Mouse (Mus musculus) ES-E14 (cell line): ENCODE data around the gene Tmem214.

ENCODE experiments used
- CHD2 ChIP-seq: IDR thresholded peaks from 2 replicates; pipeline ENCODE4 v1.6.1; 2014; ENCODE audit warnings: mild to moderate bottlenecking, low read depth, low read length, inconsistent platforms
- HCFC1 ChIP-seq: IDR thresholded peaks from 2 replicates; pipeline ENCODE4 v1.6.1; 2012; ENCODE audit warnings: low read length, inconsistent platforms, borderline replicate concordance; ENCODE audit not compliant: insufficient read depth
- ZC3H11A ChIP-seq: IDR thresholded peaks from 2 replicates; pipeline ENCODE4 v1.6.1; 2012; ENCODE audit warnings: low read depth, mild to moderate bottlenecking, inconsistent platforms, low read length, borderline replicate concordance

DNA sequence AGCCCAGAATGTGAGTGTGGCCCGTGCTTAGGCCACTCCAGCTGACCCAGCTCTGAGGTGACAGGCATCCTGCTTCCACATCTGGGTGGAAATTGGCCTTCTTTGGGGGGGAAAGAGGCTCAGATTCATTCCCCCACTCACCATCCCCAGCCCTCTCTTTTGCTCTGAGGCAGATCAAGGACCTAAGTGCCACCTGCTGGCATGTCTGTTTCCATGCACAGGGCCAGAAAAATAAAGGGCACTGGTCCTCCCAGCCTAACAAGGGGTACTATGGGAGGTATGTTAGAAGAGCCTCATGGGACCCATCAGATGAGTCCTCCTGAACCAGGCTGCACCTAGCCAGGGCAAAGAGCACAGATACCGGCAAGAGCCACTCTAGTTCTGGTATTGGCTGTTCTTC, 11.7 kb upstream of the Tmem214 start:
- TF ChIP-seq ZC3H11A (no peak), CHD2 (no peak), HCFC1 (no peak)
